Mouse (Mus musculus) E14TG2a.4 (cell line): Measurements from ENCODE around the gene Endog.

ENCODE experiments used
- H3K27me3 ChIP-seq: 2 replicates; pipeline ENCODE4 v1.6.1; 2014; ENCODE audit warnings: low read length, control low read depth; ENCODE audit not compliant: insufficient read depth
- H3K36me3 ChIP-seq: 2 replicates; pipeline ENCODE4 v1.6.1; 2014; ENCODE audit warnings: low read length, control low read depth; ENCODE audit not compliant: insufficient read depth
- H3K4me1 ChIP-seq: replicated peaks from 2 replicates; pipeline ENCODE4 v1.6.1; 2014; ENCODE audit warnings: low read depth, low read length, control low read depth
- H3K4me3 ChIP-seq: replicated peaks from 2 replicates; pipeline ENCODE4 v1.5.1; 2014; ENCODE audit warnings: mild to moderate bottlenecking, low read length
- H3K9me3 ChIP-seq: 2 replicates; pipeline ENCODE4 v1.6.1; 2014; ENCODE audit warnings: low read length, control low read depth
- CTCF ChIP-seq: conservative IDR thresholded peaks from 2 replicates; pipeline ENCODE4 v1.5.1; 2014; ENCODE audit warnings: low read length
- NANOG ChIP-seq: IDR thresholded peaks from 2 replicates; pipeline ENCODE4 v1.6.1; 2014; ENCODE audit warnings: borderline replicate concordance, low read length, mixed read lengths
- POU5F1 ChIP-seq: IDR thresholded peaks from 2 replicates; pipeline ENCODE4 v1.6.1; 2014; ENCODE audit warnings: low read length, borderline replicate concordance

The Endog gene

GRCm38 (mm10) chr2:30198021-30198420 lies 26.7 kb downstream of the Endog start:
- H3K4me3 ChIP-seq: no peak overlapping the region
- H3K9me3 ChIP-seq: peaks cover 1% of the 10 kb centered on the region; the same call in 1 of the 2 replicates
- no peak for TF ChIP-seq CTCF
- TF ChIP-seq POU5F1: no peak
- H3K27me3 ChIP-seq: no peaks in the 10 kb centered on the region
- peaks cover 20% of the 10 kb centered on the region for H3K4me1 ChIP-seq
- no peaks in the 10 kb centered on the region for H3K36me3 ChIP-seq

- H3K4me1 ChIP-seq: peaks cover 20% of the 10 kb centered on the region
- no peak overlapping the region for H3K4me3 ChIP-seq
- no peaks in the 10 kb centered on the region for H3K36me3 ChIP-seq
- no peaks in the 10 kb centered on the region for H3K27me3 ChIP-seq
- no peak for TF ChIP-seq POU5F1
- TF ChIP-seq CTCF: no peak
- TF ChIP-seq NANOG: no peak
- H3K9me3 ChIP-seq: no peaks in the 10 kb centered on the region
Measured at GRCm38 (mm10) chr2:30199984-30200383, 28.7 kb downstream of the Endog start.

GRCm38 (mm10) chr2:30200388-30200925 lies 29.2 kb downstream of the Endog start:
- Histone ChIP-seq H3K4me1 (peaks cover 23% of the 10 kb centered on the region), H3K4me3 (no peak overlapping the region), H3K9me3 (no peaks in the 10 kb centered on the region), H3K27me3 (no peaks in the 10 kb centered on the region), H3K36me3 (no peaks in the 10 kb centered on the region)
- TF ChIP-seq CTCF (no peak), NANOG (no peak), POU5F1 (no peak)

GRCm38 (mm10) chr2:30203439-30203838 lies 32.1 kb downstream of the Endog start:
- TF ChIP-seq CTCF (peak; percentile 96), POU5F1 (no peak)
- Histone ChIP-seq H3K27me3 (peaks cover 8% of the 10 kb centered on the region; the same call in 1 of the 2 replicates), H3K4me1 (peaks cover 23% of the 10 kb centered on the region), H3K36me3 (no peaks in the 10 kb centered on the region), H3K9me3 (no peaks in the 10 kb centered on the region), H3K4me3 (no peak overlapping the region)

GRCm38 (mm10) chr2:30205255-30205628 lies 33.9 kb downstream of the Endog start:
- Histone ChIP-seq H3K4me3 (peak overlapping the region; percentile 93), H3K27me3 (peaks cover 8% of the 10 kb centered on the region; the same call in 1 of the 2 replicates), H3K4me1 (peaks cover 25% of the 10 kb centered on the region), H3K36me3 (no peaks in the 10 kb centered on the region), H3K9me3 (no peaks in the 10 kb centered on the region)
- TF ChIP-seq NANOG: no peak
- TF ChIP-seq POU5F1: no peak
- no peak for TF ChIP-seq CTCF

GRCm38 (mm10) chr2:30205629-30206357 lies 34.5 kb downstream of the Endog start, which contains the start of gene Kyat1:
Gene Kyat1 (minus strand): TSS chr2:30205847.
- no peak for TF ChIP-seq CTCF
- TF ChIP-seq POU5F1: no peak
- no peak for TF ChIP-seq NANOG
- Histone ChIP-seq H3K4me1 (peaks cover 31% of the 10 kb centered on the region), H3K27me3 (peaks cover 8% of the 10 kb centered on the region; the same call in 1 of the 2 replicates), H3K9me3 (no peaks in the 10 kb centered on the region), H3K36me3 (no peaks in the 10 kb centered on the region), H3K4me3 (peak within 1 kb of the TSS; percentile 93)

GRCm38 (mm10) chr2:30207401-30207800 lies 36.1 kb downstream of the Endog start:
- no peaks in the 10 kb centered on the region for H3K36me3 ChIP-seq
- no peak for TF ChIP-seq POU5F1
- no peak for TF ChIP-seq NANOG
- no peak for TF ChIP-seq CTCF
- no peaks in the 10 kb centered on the region for H3K9me3 ChIP-seq
- peaks cover 39% of the 10 kb centered on the region for H3K4me1 ChIP-seq
- no peak overlapping the region for H3K4me3 ChIP-seq
- peaks cover 8% of the 10 kb centered on the region; the same call in 1 of the 2 replicates for H3K27me3 ChIP-seq

- Histone ChIP-seq H3K4me1 (peaks cover 39% of the 10 kb centered on the region), H3K36me3 (no peaks in the 10 kb centered on the region), H3K9me3 (peaks cover 2% of the 10 kb centered on the region; the same call in 1 of the 2 replicates), H3K4me3 (no peak overlapping the region), H3K27me3 (peaks cover 8% of the 10 kb centered on the region; the same call in 1 of the 2 replicates)
- TF ChIP-seq POU5F1 (no peak), NANOG (no peak), CTCF (no peak)
Measured at GRCm38 (mm10) chr2:30207886-30208285, 36.6 kb downstream of the Endog start.
